Mouse (Mus musculus): ENCODE results near the gene Mrps35. TPM values are rescaled to one million over a fixed set of nuclear protein-coding genes. Genes with fewer than 3 reads are reported as not detected.

The Mrps35 gene
- polyA plus RNA-seq, 1 experiment from 2014 or later = 90.0 TPM

DNA sequence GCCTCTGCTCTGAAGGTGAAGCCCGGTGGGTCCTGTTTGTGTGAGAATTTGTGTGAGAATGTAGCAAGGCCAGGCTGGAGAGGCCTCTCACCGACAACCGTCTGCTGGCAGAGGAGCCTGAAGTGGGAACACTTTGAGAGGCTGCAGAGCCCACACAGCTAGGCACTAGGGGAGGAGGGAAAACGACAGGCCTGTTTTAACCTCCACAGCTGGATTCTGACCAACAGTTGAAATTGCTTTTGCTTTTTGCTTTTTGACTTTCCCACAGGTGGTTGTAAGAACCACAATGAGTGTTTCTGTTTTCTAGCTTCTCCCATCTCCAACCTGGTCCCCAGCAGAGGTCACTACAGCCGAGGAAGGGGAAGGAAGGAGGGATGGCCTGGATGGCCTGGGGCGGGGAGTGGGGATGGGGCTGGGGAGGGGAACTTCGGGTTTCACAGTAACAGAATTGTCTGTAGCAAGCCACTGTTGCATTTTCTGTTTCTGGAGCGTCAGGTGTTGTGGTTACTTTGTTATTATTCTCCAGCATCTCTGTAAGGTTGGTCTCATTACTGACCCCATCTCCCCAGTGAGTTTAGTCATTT is 54.9 kb downstream of the Mrps35 start:
- H3K9ac ChIP-seq (ENCODE audit: low read length) = no peak overlapping the region
- H3K4me3 ChIP-seq (ENCODE audit: low read depth, low read length) = no peak overlapping the region
- H3K9me3 ChIP-seq (ENCODE audit: control insufficient read depth, low read length) = no peaks in the 10 kb centered on the region
- no peak for ATAC-seq (ENCODE audit: insufficient read depth, low FRiP score, low TSS enrichment)
- DNase-seq (ENCODE audit: low spot score) = no peak
- H3K27ac ChIP-seq (ENCODE audit: low read depth, low read length) = no peak overlapping the region
- no peaks in the 10 kb centered on the region; the same call in 1 of the 2 replicates for H3K36me3 ChIP-seq (ENCODE audit: control insufficient read depth, insufficient read depth, low read length)
- H3K4me1 ChIP-seq (ENCODE audit: control insufficient read depth, insufficient read depth, low read length) = peaks cover 3% of the 10 kb centered on the region; the same call in 1 of the 2 replicates
- no peaks in the 10 kb centered on the region for H3K27me3 ChIP-seq (ENCODE audit: control insufficient read depth, insufficient read depth, low read length)
- 54% methylated on average over 8 of the region's 8 CpGs for WGBS
- H3K4me2 ChIP-seq (ENCODE audit: low read depth) = no peak overlapping the region

DNA sequence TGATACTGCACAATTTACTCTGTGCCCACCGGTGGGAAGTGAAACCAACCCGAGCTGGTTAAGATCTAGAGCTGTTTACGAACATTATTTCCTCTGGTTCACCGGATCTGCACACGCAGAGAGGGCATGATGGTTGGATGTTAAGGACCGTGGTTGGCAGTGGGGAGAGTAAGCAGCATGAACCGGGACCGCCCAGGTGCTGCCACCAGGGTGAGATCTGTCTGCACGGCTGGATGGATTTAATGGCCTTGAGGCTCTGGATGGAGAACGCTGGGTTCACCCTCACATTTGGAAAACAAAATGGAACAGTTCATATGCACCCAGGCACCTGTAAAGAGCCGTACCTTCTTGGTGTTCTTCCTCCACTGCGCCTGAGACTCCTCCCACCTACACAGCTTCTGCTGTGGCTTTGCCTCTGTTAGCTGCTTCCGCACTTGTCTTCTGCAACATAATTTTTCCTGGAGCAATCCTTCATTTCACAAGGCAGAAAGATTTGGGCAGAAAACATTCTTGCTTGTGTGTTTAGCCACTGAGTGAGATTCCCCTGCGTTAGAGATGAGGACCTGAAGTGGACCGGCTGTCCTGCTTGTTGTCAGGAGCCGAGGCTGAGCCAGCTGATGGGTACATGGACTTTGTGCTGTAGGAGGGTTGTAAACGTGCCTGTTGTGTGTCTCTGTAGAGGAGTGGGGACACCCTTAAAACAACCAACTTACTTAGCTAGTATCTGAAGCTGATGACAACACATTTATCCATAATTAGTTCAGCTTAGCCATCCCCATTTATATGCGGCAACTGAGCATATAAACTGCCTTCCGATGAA is 57.1 kb downstream of the Mrps35 start:
- Histone ChIP-seq H3K4me2 (ENCODE audit: low read depth) (no peak overlapping the region), H3K36me3 (ENCODE audit: control insufficient read depth, insufficient read depth, low read length) (no peaks in the 10 kb centered on the region; the same call in 1 of the 2 replicates), H3K4me1 (ENCODE audit: control insufficient read depth, insufficient read depth, low read length) (no peaks in the 10 kb centered on the region), H3K27ac (ENCODE audit: low read depth, low read length) (no peak overlapping the region), H3K9ac (ENCODE audit: low read length) (no peak overlapping the region), H3K4me3 (ENCODE audit: low read depth, low read length) (no peak overlapping the region), H3K27me3 (ENCODE audit: control insufficient read depth, insufficient read depth, low read length) (no peaks in the 10 kb centered on the region), H3K9me3 (ENCODE audit: control insufficient read depth, low read length) (no peaks in the 10 kb centered on the region)
- ATAC-seq (ENCODE audit: insufficient read depth, low FRiP score, low TSS enrichment) = no peak
- no peak for DNase-seq (ENCODE audit: low spot score)
- WGBS = 77% methylated on average over 19 of the region's 19 CpGs

DNA sequence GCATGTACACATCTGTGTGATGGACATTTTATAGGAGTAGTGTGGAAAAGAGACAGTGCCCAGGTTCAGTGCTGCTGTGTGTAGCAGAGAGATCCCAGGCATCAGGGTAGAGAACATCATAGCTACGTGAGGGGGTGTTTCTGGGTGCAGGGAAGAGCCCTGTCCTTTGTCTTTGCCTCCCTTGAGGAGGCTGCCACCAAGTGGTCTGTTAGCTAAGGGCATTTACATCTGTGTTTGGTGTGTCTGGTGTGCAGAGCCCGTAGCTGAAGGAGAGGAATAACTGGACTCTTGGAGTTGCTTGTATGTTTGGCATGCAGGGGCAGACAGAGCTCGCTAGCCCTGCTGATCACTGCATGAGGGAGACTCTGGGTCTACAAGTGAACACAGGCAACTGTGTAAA is 59.7 kb downstream of the Mrps35 start:
- no peak overlapping the region for H3K9ac ChIP-seq (ENCODE audit: low read length)
- no peak overlapping the region for H3K4me2 ChIP-seq (ENCODE audit: low read depth)
- H3K9me3 ChIP-seq (ENCODE audit: control insufficient read depth, low read length) = no peaks in the 10 kb centered on the region
- ATAC-seq (ENCODE audit: insufficient read depth, low FRiP score, low TSS enrichment) (no peak), DNase-seq (ENCODE audit: low spot score) (no peak)
- no peaks in the 10 kb centered on the region for H3K27me3 ChIP-seq (ENCODE audit: control insufficient read depth, insufficient read depth, low read length)
- H3K27ac ChIP-seq (ENCODE audit: low read depth, low read length) = no peak overlapping the region
- no peaks in the 10 kb centered on the region for H3K36me3 ChIP-seq (ENCODE audit: control insufficient read depth, insufficient read depth, low read length)
- WGBS = 90% methylated on average over 3 of the region's 3 CpGs
- no peaks in the 10 kb centered on the region for H3K4me1 ChIP-seq (ENCODE audit: control insufficient read depth, insufficient read depth, low read length)
- H3K4me3 ChIP-seq (ENCODE audit: low read depth, low read length) = no peak overlapping the region

DNA sequence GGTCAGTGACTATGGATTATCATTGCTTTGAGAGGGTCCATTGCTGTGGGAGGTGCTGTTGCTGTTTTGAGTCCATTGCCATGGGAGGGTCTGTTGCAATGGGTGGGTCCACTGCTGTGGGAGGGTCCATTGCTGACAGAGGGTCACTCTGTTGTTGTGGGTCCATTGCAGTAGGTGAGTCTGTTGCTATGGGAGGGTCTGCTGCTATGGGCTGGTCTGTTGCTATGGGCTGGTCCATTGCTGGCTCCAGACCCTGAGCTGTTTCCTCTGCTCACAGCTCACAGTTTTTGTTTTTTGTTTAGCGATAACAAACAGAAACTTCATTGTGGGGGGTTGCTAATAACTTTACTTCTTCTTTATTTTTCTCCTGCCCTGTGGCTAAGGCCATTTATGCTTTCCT is 63.0 kb downstream of the Mrps35 start:
- no peak overlapping the region for H3K9ac ChIP-seq (ENCODE audit: low read length)
- no peaks in the 10 kb centered on the region for H3K4me1 ChIP-seq (ENCODE audit: control insufficient read depth, insufficient read depth, low read length)
- 91% methylated on average over 1 of the region's 1 CpGs for WGBS
- no peak overlapping the region for H3K4me3 ChIP-seq (ENCODE audit: low read depth, low read length)
- no peak overlapping the region for H3K27ac ChIP-seq (ENCODE audit: low read depth, low read length)
- no peaks in the 10 kb centered on the region for H3K9me3 ChIP-seq (ENCODE audit: control insufficient read depth, low read length)
- DNase-seq (ENCODE audit: low spot score) (no peak), ATAC-seq (ENCODE audit: insufficient read depth, low FRiP score, low TSS enrichment) (peak; percentile 31; the same call in 1 of the 2 replicates)
- no peaks in the 10 kb centered on the region for H3K27me3 ChIP-seq (ENCODE audit: control insufficient read depth, insufficient read depth, low read length)
- H3K36me3 ChIP-seq (ENCODE audit: control insufficient read depth, insufficient read depth, low read length) = 0 out of 2 replicates have a peak, but pooled peaks cover 3% of the 10 kb centered on the region
- no peak overlapping the region for H3K4me2 ChIP-seq (ENCODE audit: low read depth)

DNA sequence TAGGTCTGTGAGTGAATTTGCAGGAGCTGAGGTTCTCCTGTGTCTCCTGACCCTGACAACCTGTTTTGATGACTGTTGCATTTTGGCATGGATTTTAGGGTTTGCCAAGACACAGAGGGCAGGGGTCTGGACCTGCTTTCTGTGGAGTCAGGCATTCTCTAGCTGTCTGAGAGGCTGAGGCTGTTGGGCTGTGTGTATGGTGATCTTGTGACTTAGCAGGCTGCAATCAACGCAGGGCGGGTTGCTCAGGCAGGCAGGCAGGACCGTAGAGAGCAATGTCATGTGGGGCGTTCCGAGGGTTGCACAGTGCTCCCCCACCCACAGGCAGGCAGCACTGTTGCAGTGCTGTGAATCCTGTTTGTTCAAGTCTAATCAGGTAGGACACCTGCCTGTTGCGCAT is 64.2 kb downstream of the Mrps35 start:
- H3K4me2 ChIP-seq (ENCODE audit: low read depth) = no peak overlapping the region
- no peaks in the 10 kb centered on the region for H3K4me1 ChIP-seq (ENCODE audit: control insufficient read depth, insufficient read depth, low read length)
- ATAC-seq (ENCODE audit: insufficient read depth, low FRiP score, low TSS enrichment) (no peak), DNase-seq (ENCODE audit: low spot score) (no peak)
- H3K9ac ChIP-seq (ENCODE audit: low read length) = no peak overlapping the region
- H3K27me3 ChIP-seq (ENCODE audit: control insufficient read depth, insufficient read depth, low read length) = no peaks in the 10 kb centered on the region
- no peak overlapping the region for H3K4me3 ChIP-seq (ENCODE audit: low read depth, low read length)
- H3K36me3 ChIP-seq (ENCODE audit: control insufficient read depth, insufficient read depth, low read length) = 0 out of 2 replicates have a peak, but pooled peaks cover 3% of the 10 kb centered on the region
- no peak overlapping the region for H3K27ac ChIP-seq (ENCODE audit: low read depth, low read length)
- H3K9me3 ChIP-seq (ENCODE audit: control insufficient read depth, low read length) = no peaks in the 10 kb centered on the region
- WGBS = 93% methylated on average over 6 of the region's 6 CpGs

DNA sequence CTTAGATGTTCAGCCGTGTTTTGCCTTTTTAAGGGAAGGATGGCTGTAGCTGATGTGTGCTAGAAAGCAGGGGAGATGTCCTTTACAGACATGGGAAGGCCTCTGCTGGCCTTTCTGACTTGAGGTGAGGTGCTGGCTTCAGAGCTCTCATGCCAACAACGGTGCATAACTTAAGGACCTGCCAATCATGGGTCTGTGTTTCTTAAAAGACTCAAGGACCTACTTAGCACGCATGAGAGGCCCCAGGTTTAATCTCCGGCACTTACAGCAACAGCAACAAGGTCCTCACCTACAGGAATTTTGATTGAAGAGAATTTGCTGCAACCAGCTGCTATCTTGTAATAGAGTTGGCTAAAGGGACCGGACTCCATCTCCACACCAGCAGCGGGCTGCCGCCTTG is 66.7 kb downstream of the Mrps35 start:
- WGBS = 91% methylated on average over 7 of the region's 7 CpGs
- H3K36me3 ChIP-seq (ENCODE audit: control insufficient read depth, insufficient read depth, low read length) = 0 out of 2 replicates have a peak, but pooled peaks cover 3% of the 10 kb centered on the region
- no peak overlapping the region for H3K4me3 ChIP-seq (ENCODE audit: low read depth, low read length)
- H3K27ac ChIP-seq (ENCODE audit: low read depth, low read length) = no peak overlapping the region
- no peaks in the 10 kb centered on the region for H3K4me1 ChIP-seq (ENCODE audit: control insufficient read depth, insufficient read depth, low read length)
- no peak overlapping the region for H3K4me2 ChIP-seq (ENCODE audit: low read depth)
- H3K9ac ChIP-seq (ENCODE audit: low read length) = no peak overlapping the region
- H3K9me3 ChIP-seq (ENCODE audit: control insufficient read depth, low read length) = no peaks in the 10 kb centered on the region
- DNase-seq (ENCODE audit: low spot score) = no peak
- no peak for ATAC-seq (ENCODE audit: insufficient read depth, low FRiP score, low TSS enrichment)
- no peaks in the 10 kb centered on the region for H3K27me3 ChIP-seq (ENCODE audit: control insufficient read depth, insufficient read depth, low read length)

DNA sequence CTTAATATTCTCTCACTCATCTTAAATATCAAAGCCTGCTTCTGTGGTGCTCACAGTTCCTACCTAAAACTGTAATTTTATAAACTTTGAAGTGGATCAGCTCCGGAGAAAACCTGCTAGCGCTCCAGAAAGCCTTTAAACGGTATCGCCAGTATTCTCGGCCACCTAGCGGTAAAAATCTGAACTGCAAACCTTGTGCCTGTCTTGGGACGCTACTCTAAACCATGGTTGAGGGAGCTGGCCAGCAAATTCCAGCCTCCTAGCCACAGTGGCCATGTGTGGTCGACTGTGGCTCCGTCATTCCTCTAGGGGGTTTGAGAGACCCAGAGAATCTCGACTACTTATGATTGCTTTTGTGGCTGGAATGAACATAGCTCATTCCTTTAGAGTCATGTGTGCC is 74.0 kb downstream of the Mrps35 start:
- no peaks in the 10 kb centered on the region for H3K27me3 ChIP-seq (ENCODE audit: control insufficient read depth, insufficient read depth, low read length)
- DNase-seq (ENCODE audit: low spot score) = peak; percentile 86
- no peak overlapping the region for H3K9ac ChIP-seq (ENCODE audit: low read length)
- peak; percentile 55; the same call in 1 of the 2 replicates for ATAC-seq (ENCODE audit: insufficient read depth, low FRiP score, low TSS enrichment)
- H3K9me3 ChIP-seq (ENCODE audit: control insufficient read depth, low read length) = no peaks in the 10 kb centered on the region
- no peak overlapping the region for H3K27ac ChIP-seq (ENCODE audit: low read depth, low read length)
- 13% methylated on average over 10 of the region's 10 CpGs for WGBS
- no peaks in the 10 kb centered on the region for H3K36me3 ChIP-seq (ENCODE audit: control insufficient read depth, insufficient read depth, low read length)
- H3K4me1 ChIP-seq (ENCODE audit: control insufficient read depth, insufficient read depth, low read length) = no peaks in the 10 kb centered on the region
- H3K4me3 ChIP-seq (ENCODE audit: low read depth, low read length) = no peak overlapping the region
- H3K4me2 ChIP-seq (ENCODE audit: low read depth) = no peak overlapping the region

DNA sequence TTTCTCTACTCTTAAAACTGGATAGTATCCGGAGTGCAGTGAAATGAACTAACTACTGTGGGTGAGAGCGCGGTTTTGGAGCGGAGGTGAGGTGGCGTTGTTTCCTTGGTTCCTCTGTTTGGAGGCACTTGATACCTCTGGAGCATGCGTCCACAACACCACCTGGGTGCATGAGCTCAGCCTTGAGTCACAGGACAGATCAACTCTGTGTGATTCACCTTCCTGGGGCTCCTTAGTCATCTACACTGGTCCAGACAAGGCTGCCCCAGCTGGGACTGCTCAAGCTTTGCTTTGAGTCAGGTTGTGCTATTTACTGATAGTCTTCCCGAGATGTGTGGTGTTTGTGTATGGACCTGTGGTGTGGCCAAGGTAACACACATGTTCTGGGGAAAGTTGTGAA is 75.2 kb downstream of the Mrps35 start:
- Histone ChIP-seq H3K4me2 (ENCODE audit: low read depth) (no peak overlapping the region), H3K36me3 (ENCODE audit: control insufficient read depth, insufficient read depth, low read length) (no peaks in the 10 kb centered on the region), H3K4me3 (ENCODE audit: low read depth, low read length) (no peak overlapping the region), H3K4me1 (ENCODE audit: control insufficient read depth, insufficient read depth, low read length) (no peaks in the 10 kb centered on the region), H3K9ac (ENCODE audit: low read length) (no peak overlapping the region), H3K9me3 (ENCODE audit: control insufficient read depth, low read length) (no peaks in the 10 kb centered on the region), H3K27ac (ENCODE audit: low read depth, low read length) (no peak overlapping the region), H3K27me3 (ENCODE audit: control insufficient read depth, insufficient read depth, low read length) (no peaks in the 10 kb centered on the region)
- WGBS = 95% methylated on average over 7 of the region's 7 CpGs
- ATAC-seq (ENCODE audit: insufficient read depth, low FRiP score, low TSS enrichment) (no peak), DNase-seq (ENCODE audit: low spot score) (no peak)

DNA sequence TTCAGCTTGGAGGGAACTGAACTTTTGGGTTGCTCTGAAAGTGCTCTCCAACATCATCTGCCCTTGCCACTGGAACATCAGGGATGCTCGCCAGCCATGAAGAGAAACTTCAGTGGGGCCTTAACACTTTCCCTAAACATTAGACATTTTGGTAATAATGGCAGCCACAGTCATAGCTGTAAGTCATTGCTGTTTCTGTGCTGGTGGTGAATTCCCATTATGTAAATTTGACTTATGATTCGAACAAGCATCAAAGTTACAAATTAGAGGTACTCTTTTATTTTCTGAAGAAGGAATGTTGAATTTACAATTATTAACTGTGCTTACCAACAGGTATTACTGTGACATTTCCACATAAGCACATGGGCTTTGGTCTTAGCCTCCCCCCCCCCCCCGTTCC is 75.6 kb downstream of the Mrps35 start:
- Histone ChIP-seq H3K9me3 (ENCODE audit: control insufficient read depth, low read length) (no peaks in the 10 kb centered on the region), H3K9ac (ENCODE audit: low read length) (no peak overlapping the region), H3K4me1 (ENCODE audit: control insufficient read depth, insufficient read depth, low read length) (no peaks in the 10 kb centered on the region), H3K4me3 (ENCODE audit: low read depth, low read length) (no peak overlapping the region), H3K27ac (ENCODE audit: low read depth, low read length) (no peak overlapping the region), H3K36me3 (ENCODE audit: control insufficient read depth, insufficient read depth, low read length) (no peaks in the 10 kb centered on the region), H3K27me3 (ENCODE audit: control insufficient read depth, insufficient read depth, low read length) (no peaks in the 10 kb centered on the region), H3K4me2 (ENCODE audit: low read depth) (no peak overlapping the region)
- WGBS = 84% methylated on average over 3 of the region's 3 CpGs
- DNase-seq (ENCODE audit: low spot score) (no peak), ATAC-seq (ENCODE audit: insufficient read depth, low FRiP score, low TSS enrichment) (no peak)

Data from neural tube, embryonic 11.5 days (tissue).